Mouse (Mus musculus): ENCODE measurements around the gene C3. TPM values are rescaled to one million over a fixed set of nuclear protein-coding genes. Genes with fewer than 3 reads are reported as not detected.

Gene C3
- total RNA-seq, 1 experiment = 0.22 TPM

DNA sequence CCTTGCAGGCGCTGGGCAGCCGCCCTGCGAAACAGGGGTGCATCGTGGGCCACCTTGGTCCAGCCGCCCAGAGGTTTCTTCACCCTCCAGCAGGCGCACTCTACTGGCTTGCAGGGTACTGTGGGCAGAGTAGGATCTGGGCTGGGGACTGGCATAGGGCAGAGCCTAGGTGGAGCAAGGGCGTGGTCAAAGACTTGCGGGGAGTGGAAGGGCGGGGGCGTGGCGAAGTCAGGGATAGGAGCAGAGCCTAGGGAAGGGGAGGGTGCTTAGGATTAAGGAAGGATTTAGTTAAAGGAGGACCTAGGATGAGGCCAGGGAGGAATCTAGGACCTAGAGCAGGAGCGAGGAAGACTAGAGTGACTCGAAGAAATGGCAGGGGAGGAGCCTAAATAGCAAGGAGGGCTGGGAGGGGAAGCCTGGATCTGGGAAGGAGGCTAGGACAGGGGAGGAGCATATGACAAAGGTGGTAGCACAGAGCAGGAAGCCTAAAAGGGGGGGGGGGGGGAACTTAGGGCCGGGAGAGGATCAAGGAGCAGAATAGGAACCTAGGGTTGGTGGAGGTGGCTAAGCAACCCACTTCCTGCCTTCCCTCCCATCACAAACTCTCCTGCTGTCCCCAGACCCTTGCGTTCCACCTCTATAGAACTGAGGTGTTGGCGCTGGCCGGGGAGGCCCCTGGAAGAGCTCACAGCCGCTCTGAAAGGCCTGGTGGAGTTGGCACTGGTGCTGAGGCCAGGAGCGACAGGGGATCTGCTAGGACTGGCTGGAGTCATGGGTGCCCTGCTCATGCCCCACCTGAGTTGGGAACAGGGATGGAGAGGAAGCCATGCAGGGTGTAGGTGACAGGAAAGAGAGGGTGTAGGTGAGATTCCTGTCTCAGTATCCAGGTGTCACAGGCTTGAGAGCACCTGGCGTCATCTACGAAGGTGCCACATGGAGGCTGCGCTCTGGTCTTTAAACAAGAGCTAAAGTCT is 37.3 kb upstream of the C3 start:
- H3K27ac ChIP-seq (ENCODE audit: insufficient read depth, low read depth, low read length, poor library complexity, severe bottlenecking) = no peak overlapping the region
- DNase-seq (ENCODE audit: low read depth, low spot score) = no peak

DNA sequence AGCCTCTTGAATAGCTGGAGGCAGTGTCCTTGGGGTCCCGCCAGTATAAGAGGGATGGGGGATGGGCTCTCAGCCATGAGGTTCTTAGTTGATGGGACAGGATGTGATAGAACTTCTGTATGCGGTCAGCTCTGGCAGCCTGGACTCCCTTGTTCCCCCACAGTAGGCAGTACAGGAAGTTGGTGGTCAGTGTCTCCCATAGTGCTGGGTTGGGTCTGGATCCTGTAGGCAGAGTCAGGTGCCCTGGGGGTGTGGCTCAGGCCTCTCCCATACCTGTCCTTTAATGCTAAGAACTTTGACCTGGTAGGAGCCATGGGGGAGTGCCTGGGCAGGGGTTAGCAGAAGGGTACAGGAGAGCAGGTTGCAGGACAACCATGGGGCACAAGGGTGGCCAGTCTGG is 36.2 kb upstream of the C3 start:
- in situ Hi-C loops (cut with MboI; ENCODE audit: low sequenced_read_pairs in 2 of 2, unreplicated experiment in 2 of 2) = no loop called here
- TF ChIP-seq MAFK (IDR thresholded peaks at IDR 0.05; ENCODE audit: insufficient read depth, low read depth, low read length) = no peak
- TF ChIP-seq HCFC1 (IDR thresholded peaks at IDR 0.05; ENCODE audit: borderline replicate concordance, insufficient read depth, low read length) = no peak
- Histone ChIP-seq H3K4me3 (ENCODE audit: insufficient read depth in 1 of 2, low read depth in 1 of 2, low read length in 2 of 2, poor library complexity in 1 of 2, severe bottlenecking in 1 of 2) (no peak overlapping the region), H3K27ac (ENCODE audit: insufficient read depth, low read depth, low read length, poor library complexity, severe bottlenecking) (no peak overlapping the region), H3K4me1 (ENCODE audit: control insufficient read depth in 2 of 2, insufficient read depth in 2 of 2, low read length in 2 of 2, poor library complexity in 1 of 2) (peaks cover 0 to 23% of the 10 kb centered on the region in 2 experiments; a peak in 3 of 4 replicates), H3K9ac (ENCODE audit: insufficient read depth, low read depth, low read length, poor library complexity, severe bottlenecking) (no peak overlapping the region), H3K9me3 (ENCODE audit: control insufficient read depth, insufficient read depth, low read depth, low read length) (no peaks in the 10 kb centered on the region), H3K36me3 (ENCODE audit: control insufficient read depth, insufficient read depth, low read length, poor library complexity, severe bottlenecking) (peaks cover 34% of the 10 kb centered on the region)
- no peak for DNase-seq (ENCODE audit: low read depth, low spot score)

More for the DNA sequence above, 37.3 kb upstream of the C3 start:
- TF ChIP-seq ZC3H11A (IDR thresholded peaks at IDR 0.05; ENCODE audit: borderline replicate concordance, low read depth, low read length) (no peak), HCFC1 (IDR thresholded peaks at IDR 0.05; ENCODE audit: borderline replicate concordance, insufficient read depth, low read length) (no peak), MAFK (IDR thresholded peaks at IDR 0.05; ENCODE audit: insufficient read depth, low read depth, low read length) (no peak), ZNF384 (IDR thresholded peaks at IDR 0.05; ENCODE audit: low read depth, low read length) (no peak), CHD2 (IDR thresholded peaks at IDR 0.05; ENCODE audit: low read depth, low read length) (no peak)
- Histone ChIP-seq H3K36me3 (ENCODE audit: control insufficient read depth, insufficient read depth, low read length, poor library complexity, severe bottlenecking) (peaks cover 30% of the 10 kb centered on the region), H3K9ac (ENCODE audit: insufficient read depth, low read depth, low read length, poor library complexity, severe bottlenecking) (no peak overlapping the region), H3K9me3 (ENCODE audit: control insufficient read depth, insufficient read depth, low read depth, low read length) (no peaks in the 10 kb centered on the region), H3K4me1 (ENCODE audit: control insufficient read depth in 2 of 2, insufficient read depth in 2 of 2, low read length in 2 of 2, poor library complexity in 1 of 2) (peaks cover 0 to 23% of the 10 kb centered on the region in 2 experiments; a peak in 3 of 4 replicates), H3K4me3 (ENCODE audit: insufficient read depth in 1 of 2, low read depth in 1 of 2, low read length in 2 of 2, poor library complexity in 1 of 2, severe bottlenecking in 1 of 2) (peak overlapping the region in 1 of 2 experiments; percentile 54; a peak in 2 of 4 replicates)
- in situ Hi-C loops (cut with MboI; ENCODE audit: low sequenced_read_pairs in 2 of 2, unreplicated experiment in 2 of 2) = no loop called here

- H3K9ac ChIP-seq (ENCODE audit: insufficient read depth, low read depth, low read length, poor library complexity, severe bottlenecking) = no peak overlapping the region
- TF ChIP-seq CHD2 (IDR thresholded peaks at IDR 0.05; ENCODE audit: low read depth, low read length) (no peak), ZC3H11A (IDR thresholded peaks at IDR 0.05; ENCODE audit: borderline replicate concordance, low read depth, low read length) (no peak), HCFC1 (IDR thresholded peaks at IDR 0.05; ENCODE audit: borderline replicate concordance, insufficient read depth, low read length) (no peak), ZNF384 (IDR thresholded peaks at IDR 0.05; ENCODE audit: low read depth, low read length) (no peak), MAFK (IDR thresholded peaks at IDR 0.05; ENCODE audit: insufficient read depth, low read depth, low read length) (no peak)
- peaks cover 0 to 23% of the 10 kb centered on the region in 2 experiments; a peak in 3 of 4 replicates for H3K4me1 ChIP-seq (ENCODE audit: control insufficient read depth in 2 of 2, insufficient read depth in 2 of 2, low read length in 2 of 2, poor library complexity in 1 of 2)
- H3K27ac ChIP-seq (ENCODE audit: insufficient read depth, low read depth, low read length, poor library complexity, severe bottlenecking) = no peak overlapping the region
- in situ Hi-C loops (cut with MboI; ENCODE audit: low sequenced_read_pairs in 2 of 2, unreplicated experiment in 2 of 2) = no loop called here
- H3K4me3 ChIP-seq (ENCODE audit: insufficient read depth in 1 of 2, low read depth in 1 of 2, low read length in 2 of 2, poor library complexity in 1 of 2, severe bottlenecking in 1 of 2) = no peak overlapping the region
- peaks cover 44% of the 10 kb centered on the region for H3K36me3 ChIP-seq (ENCODE audit: control insufficient read depth, insufficient read depth, low read length, poor library complexity, severe bottlenecking)
- no peak for DNase-seq (ENCODE audit: low read depth, low spot score)
- H3K9me3 ChIP-seq (ENCODE audit: control insufficient read depth, insufficient read depth, low read depth, low read length) = no peaks in the 10 kb centered on the region
Observed at GRCm38 (mm10) chr17:57262901-57263550, 35.1 kb upstream of the C3 start.

DNA sequence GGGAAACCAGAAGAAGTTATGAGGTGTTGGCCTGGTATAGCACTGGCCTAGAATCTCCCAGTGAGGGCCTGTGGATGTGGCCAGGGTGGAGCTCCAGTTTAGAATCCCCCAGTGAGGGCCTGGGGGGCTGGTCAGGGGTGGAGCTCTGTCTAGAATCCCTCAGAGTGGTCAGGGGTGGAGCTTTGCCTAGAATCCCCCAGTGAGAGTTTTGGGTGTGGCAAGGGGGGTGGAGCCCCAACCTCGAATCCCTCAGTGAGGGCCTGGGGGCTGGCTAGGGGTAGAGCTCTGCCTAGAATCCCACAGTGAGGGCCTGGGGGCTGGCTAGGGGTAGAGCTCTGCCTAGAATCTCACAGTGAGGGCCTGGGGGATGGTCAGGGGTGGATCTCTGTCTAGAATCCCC is 33.9 kb upstream of the C3 start:
- H3K9me3 ChIP-seq (ENCODE audit: control insufficient read depth, insufficient read depth, low read depth, low read length) = no peaks in the 10 kb centered on the region
- no peak for DNase-seq (ENCODE audit: low read depth, low spot score)

More for the DNA sequence above, 33.9 kb upstream of the C3 start:
- no peak overlapping the region for H3K27ac ChIP-seq (ENCODE audit: insufficient read depth, low read depth, low read length, poor library complexity, severe bottlenecking)
- no peak overlapping the region for H3K9ac ChIP-seq (ENCODE audit: insufficient read depth, low read depth, low read length, poor library complexity, severe bottlenecking)
- H3K4me1 ChIP-seq (ENCODE audit: control insufficient read depth in 2 of 2, insufficient read depth in 2 of 2, low read length in 2 of 2, poor library complexity in 1 of 2) = peaks cover 0 to 21% of the 10 kb centered on the region in 2 experiments; a peak in 3 of 4 replicates
- in situ Hi-C loops (cut with MboI; ENCODE audit: low sequenced_read_pairs in 2 of 2, unreplicated experiment in 2 of 2) = no loop called here
- H3K4me3 ChIP-seq (ENCODE audit: insufficient read depth in 1 of 2, low read depth in 1 of 2, low read length in 2 of 2, poor library complexity in 1 of 2, severe bottlenecking in 1 of 2) = no peak overlapping the region
- peaks cover 51% of the 10 kb centered on the region for H3K36me3 ChIP-seq (ENCODE audit: control insufficient read depth, insufficient read depth, low read length, poor library complexity, severe bottlenecking)
- no peak for TF ChIP-seq CHD2 (IDR thresholded peaks at IDR 0.05; ENCODE audit: low read depth, low read length)
- no peak for TF ChIP-seq ZNF384 (IDR thresholded peaks at IDR 0.05; ENCODE audit: low read depth, low read length)
- no peak for TF ChIP-seq HCFC1 (IDR thresholded peaks at IDR 0.05; ENCODE audit: borderline replicate concordance, insufficient read depth, low read length)
- TF ChIP-seq MAFK (IDR thresholded peaks at IDR 0.05; ENCODE audit: insufficient read depth, low read depth, low read length) = no peak
- TF ChIP-seq ZC3H11A (IDR thresholded peaks at IDR 0.05; ENCODE audit: borderline replicate concordance, low read depth, low read length) = no peak
